Mouse (Mus musculus) common myeloid progenitor, adult 5-6 weeks (primary cell): ENCODE data around the gene Megf11. TPM values are rescaled to one million over a fixed set of nuclear protein-coding genes. Genes with fewer than 3 reads are reported as not detected.
"Not testable (repeated sequence)": the region's sequence is repeated elsewhere in the genome, so short reads cannot be mapped to it uniquely, and the experiment has no call there.

ENCODE experiments used
- ATAC-seq: replicated peaks from 2 replicates; pipeline ENCODE4 v1.8.0; 2016; ENCODE audit warnings: low read depth, mild to moderate bottlenecking, moderate TSS enrichment, inconsistent platforms; ENCODE audit not compliant: poor library complexity, severe bottlenecking
- total RNA-seq: library from RNA; stranded (forward); fragments of 200-1000, 187-1606 nt; gene quantifications from 2 replicates; pipeline ENCODE4 v1.2.3, GENCODE M21; 2017

Gene Megf11
- total RNA-seq, 1 experiment from 2014 or later, result 0.23 TPM

DNA sequence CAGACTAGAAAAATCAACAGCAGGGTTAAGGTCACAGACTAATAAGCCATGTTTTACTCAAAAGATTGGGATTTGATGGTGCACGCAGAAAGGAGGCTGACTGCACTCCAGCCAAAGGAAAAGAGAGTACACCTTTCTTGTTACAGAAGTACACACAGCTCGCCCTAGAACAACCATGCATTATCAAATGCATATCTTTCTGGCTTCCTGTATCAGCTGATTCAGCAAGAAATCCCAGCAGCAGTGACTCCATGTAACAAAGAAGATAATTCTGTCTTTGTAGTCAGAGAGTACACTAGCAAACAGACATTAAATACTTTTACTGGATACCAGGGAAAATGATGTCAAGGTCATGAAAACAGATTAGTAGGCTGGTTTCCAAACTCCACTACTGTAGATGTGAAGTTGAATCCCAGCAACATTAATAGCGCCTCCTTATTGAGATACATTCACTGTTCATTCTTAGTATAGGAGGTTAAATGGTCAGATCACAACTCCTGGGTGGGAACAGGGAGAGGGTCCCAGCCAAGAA lies 345.7 kb downstream of the Megf11 start:
- ATAC-seq, result no peak

DNA sequence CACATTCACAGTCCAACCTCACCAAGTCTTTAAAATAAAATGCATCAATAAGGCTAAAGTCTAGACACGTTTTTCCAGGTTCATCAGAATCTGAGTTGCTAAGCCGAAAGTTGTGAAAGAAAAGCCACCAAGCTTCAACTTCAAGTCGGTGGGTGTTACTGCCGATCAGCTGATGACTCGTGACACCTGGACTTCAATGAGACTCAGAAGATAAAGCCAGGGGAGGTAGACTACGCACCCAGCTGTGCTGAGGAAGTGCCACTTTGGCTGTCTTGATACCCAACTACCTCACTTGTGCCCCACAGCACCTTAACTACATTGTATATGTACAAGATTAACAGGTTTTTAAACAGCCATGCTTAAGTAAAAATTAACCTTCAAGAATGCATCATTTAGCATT lies 348.7 kb downstream of the Megf11 start:
- ATAC-seq, result no peak

DNA sequence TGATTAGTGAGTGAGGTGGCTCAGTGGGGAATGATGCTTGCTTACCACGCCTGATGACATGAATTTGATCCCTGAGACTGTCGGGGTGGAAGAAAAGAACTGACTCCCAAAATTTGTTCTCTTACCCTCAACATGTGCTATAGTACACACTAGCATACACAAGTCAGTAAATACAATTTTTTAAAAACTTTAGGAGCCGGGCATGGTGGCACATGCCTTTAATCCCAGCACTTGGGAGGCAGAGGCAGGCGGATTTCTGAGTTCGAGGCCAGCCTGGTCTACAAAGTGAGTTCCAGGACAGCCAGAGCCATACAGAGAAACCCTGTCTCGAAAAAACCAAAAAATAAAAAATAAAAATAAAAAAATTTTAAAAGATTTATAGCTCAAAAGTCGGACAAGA lies 349.6 kb downstream of the Megf11 start:
- ATAC-seq, result not testable (repeated sequence)

GRCm38 (mm10) chr9:64736076-64736638 lies 350.7 kb downstream of the Megf11 start:
- no peak for ATAC-seq

DNA sequence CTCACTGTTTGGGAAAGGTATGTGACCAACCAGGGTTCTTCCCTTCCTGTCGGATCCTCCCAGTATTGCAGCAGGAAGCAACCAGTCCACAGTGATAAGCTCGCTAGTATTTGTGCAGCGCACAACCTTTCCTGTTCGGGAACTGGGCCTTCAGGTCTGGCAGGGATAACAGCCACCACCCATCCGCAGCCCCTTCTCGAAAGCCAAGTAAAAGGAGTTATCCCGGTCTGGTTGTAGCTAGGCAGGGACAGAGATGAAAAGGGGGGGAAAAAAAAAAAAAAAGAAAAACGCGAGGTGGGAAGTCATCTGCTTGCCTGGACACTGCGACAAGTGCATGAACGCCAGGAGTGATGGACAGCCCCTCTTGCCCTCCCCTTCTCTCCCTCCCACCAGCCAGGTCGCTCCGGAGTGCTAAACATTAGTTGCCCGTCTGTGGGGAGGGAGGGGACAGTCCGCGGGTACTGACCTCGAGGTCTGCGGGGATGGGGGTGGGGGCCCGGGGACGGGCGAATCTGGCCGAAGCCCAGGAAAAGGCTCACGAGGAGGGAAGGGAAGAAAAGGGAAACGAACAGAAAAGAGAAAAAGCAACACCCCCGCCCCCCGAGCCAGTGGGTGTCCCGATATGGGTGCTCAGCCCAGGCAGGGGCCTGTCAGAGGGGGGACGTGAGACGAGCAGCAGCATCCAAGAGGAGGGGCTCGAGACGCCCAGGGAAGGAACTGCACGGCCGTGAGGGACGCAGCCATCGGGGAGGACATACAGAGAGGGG lies 351.4 kb downstream of the Megf11 start:
- ATAC-seq, result peak; percentile 73

DNA sequence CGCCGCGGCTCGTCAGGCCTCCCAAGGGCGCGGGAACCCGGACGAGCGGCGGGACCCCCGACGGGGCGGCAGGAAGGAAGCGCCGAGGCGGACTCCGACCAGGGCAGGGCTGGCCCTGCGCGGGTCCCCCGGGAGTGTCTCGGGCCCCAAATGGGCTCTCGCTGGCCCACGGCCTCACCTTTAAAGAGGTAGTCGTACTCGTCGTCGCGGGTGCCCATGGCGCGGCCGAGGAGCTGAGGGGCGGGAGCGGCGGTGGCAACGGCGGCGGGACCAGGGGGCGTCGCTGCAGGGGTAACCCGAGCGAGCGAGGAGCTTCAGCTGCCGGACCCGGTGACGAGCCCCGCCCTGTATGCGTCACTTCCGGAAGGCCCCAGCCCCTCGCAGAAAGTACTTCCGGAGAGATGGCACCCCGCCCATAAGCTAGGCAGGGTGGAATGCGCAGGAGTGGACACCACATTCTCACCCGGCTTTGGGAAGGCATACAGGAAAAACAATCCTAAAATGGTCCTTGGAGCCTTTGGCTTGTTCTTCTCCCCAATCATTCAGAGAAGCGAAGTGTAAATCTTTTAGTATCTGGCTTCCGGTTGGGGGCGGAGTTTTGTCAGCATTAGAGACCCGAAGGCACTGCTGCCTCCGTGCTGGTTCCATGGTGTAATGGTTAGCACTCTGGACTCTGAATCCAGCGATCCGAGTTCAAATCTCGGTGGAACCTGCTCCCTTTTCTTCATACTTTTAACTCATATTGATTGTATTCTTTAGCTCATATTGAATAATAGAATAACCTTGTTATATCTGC lies 352.2 kb downstream of the Megf11 start, which contains the start of gene Rab11a:
TSS of gene Rab11a (minus strand) at position 353 of the 796 bp plus-strand sequence.
- peak; percentile 92 for ATAC-seq

- no peak for ATAC-seq
These were observed 353.6 kb downstream of the Megf11 start for GRCm38 (mm10) chr9:64739001-64739400.

GRCm38 (mm10) chr9:64742453-64742852 lies 357.0 kb downstream of the Megf11 start:
- no peak for ATAC-seq

GRCm38 (mm10) chr9:64747735-64748134 lies 362.3 kb downstream of the Megf11 start:
- no peak for ATAC-seq

DNA sequence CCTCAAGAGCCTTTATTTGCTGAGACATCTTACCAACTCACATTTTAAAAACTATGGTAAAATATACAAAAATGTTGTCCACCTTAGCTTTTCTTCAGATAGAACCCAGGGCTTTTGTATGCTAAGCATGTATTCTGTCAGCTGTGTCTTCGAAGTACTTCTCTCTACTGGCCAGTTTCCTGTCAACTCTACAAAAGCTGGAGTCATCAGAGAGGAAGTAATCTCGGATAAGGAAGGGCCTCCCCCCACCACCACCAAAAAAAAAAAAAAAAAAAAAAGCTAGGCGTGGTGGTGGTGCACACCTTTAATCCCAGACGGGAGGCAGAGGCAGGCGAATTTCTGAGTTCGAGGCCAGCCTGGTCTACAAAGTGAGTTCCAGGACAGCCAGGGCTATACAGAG lies 363.9 kb downstream of the Megf11 start:
- no peak for ATAC-seq

GRCm38 (mm10) chr9:64752575-64752974 lies 367.1 kb downstream of the Megf11 start:
- no peak; the same call in 1 of the 2 replicates for ATAC-seq

GRCm38 (mm10) chr9:64758052-64758451 lies 372.6 kb downstream of the Megf11 start:
- no peak for ATAC-seq

Other genes starting within 250 kb of the Megf11 start
- 136 and 138 TPM in 2 replicates for gene Zwilch, start 212.5 kb upstream of the Megf11 start, total RNA-seq
- gene Rpl4, start 212.3 kb upstream of the Megf11 start, total RNA-seq, result 3,431 and 3,472 TPM in 2 replicates
- 37.7 and 44.9 TPM in 2 replicates for gene Snapc5, start 206.4 kb upstream of the Megf11 start, total RNA-seq
- 0.46 and 2.0 TPM in 2 replicates for gene Uchl4, start 150.4 kb upstream of the Megf11 start, total RNA-seq
- gene Map2k1, start 132.0 kb upstream of the Megf11 start, total RNA-seq, result 31.0 and 45.5 TPM in 2 replicates
- 302 and 344 TPM in 2 replicates for gene Tipin, start 104.0 kb upstream of the Megf11 start, total RNA-seq
- 15.3 and 22.0 TPM in 2 replicates for gene Dis3l, start 44.3 kb upstream of the Megf11 start, total RNA-seq